Mouse (Mus musculus) midbrain, postnatal 0 days (tissue): ENCODE results near the gene Arl6ip4. TPM values are rescaled to one million over a fixed set of nuclear protein-coding genes. Genes with fewer than 3 reads are reported as not detected.

Experiments used
- ATAC-seq: fragments of 200-750 bp; cut with Nextera tagmentation; 2 replicates; pipeline ENCODE4 v1.8.0; 2017; ENCODE audit warnings: moderate number of reproducible peaks, mild to moderate bottlenecking, moderate TSS enrichment, moderate library complexity; ENCODE audit not compliant: low FRiP score
- DNase-seq: peaks from one replicate; pipeline ENCODE4 v3.0.0-alpha.2; 2015; ENCODE audit warnings: low spot score
- H3K27ac ChIP-seq: fragments of 300-500 bp; sonication (generic); 2 replicates; pipeline ENCODE4 v1.5.1; 2014; ENCODE audit warnings: low read depth, mild to moderate bottlenecking, low read length, mixed read lengths
- H3K27me3 ChIP-seq: fragments of 300-500 bp; sonication (generic); 2 replicates; pipeline ENCODE4 v1.6.1; 2014; ENCODE audit warnings: low read length, control low read depth, mixed read lengths; ENCODE audit not compliant: insufficient read depth
- H3K36me3 ChIP-seq: fragments of 300-500 bp; sonication (generic); 2 replicates; pipeline ENCODE4 v1.6.1; 2014; ENCODE audit warnings: low read length, control low read depth, mixed read lengths; ENCODE audit not compliant: insufficient read depth
- H3K4me1 ChIP-seq: fragments of 300-500 bp; sonication (generic); 2 replicates; pipeline ENCODE4 v1.6.1; 2014; ENCODE audit warnings: mild to moderate bottlenecking, control low read depth, antibody characterized with exemption, low read length, mixed read lengths; ENCODE audit not compliant: insufficient read depth
- H3K4me2 ChIP-seq: fragments of 300-500 bp; sonication (generic); 2 replicates; pipeline ENCODE4 v1.6.1; 2014; ENCODE audit warnings: low read depth, mild to moderate bottlenecking, low read length, mixed read lengths; ENCODE audit not compliant: poor library complexity, severe bottlenecking
- H3K4me3 ChIP-seq: fragments of 300-500 bp; sonication (generic); 2 replicates; pipeline ENCODE4 v1.5.1; 2014; ENCODE audit warnings: low read depth, mild to moderate bottlenecking, low read length, moderate library complexity
- H3K9ac ChIP-seq: fragments of 300-500 bp; sonication (generic); replicated peaks from 2 replicates; pipeline ENCODE4 v1.6.1; 2014; ENCODE audit warnings: mild to moderate bottlenecking, low read length, moderate library complexity, mixed read lengths; ENCODE audit not compliant: poor library complexity, severe bottlenecking
- H3K9me3 ChIP-seq: fragments of 300-500 bp; sonication (generic); 2 replicates; pipeline ENCODE4 v1.6.1; 2016; ENCODE audit warnings: low read length, control low read depth
- CTCF ChIP-seq: IDR thresholded peaks from 2 replicates; pipeline ENCODE4 v1.5.1; 2016; ENCODE audit warnings: antibody characterized with exemption, mild to moderate bottlenecking
- WGBS: fragments of 180-500 bp; shearing (Covaris S2); extraction: QIAGEN DNeasy Blood & Tissue Kit; methylation state at CpG from one replicate; pipeline ENCODE4 v1.1.7; 2014; 5-methylcytosine and 5-hydroxymethylcytosine counted together
- polyA plus RNA-seq: library from polyadenylated mRNA; unstranded; fragments of >200 nt; fragmentation: Nextera tagmentation; extraction: Ambion mirVana; gene quantifications from 2 replicates; pipeline ENCODE4 v1.2.1, GENCODE M21; 2015
- total RNA-seq: library from RNA; depleted of rRNA; stranded (reverse); fragments of >200 nt; gene quantifications from 2 replicates; pipeline ENCODE4 v1.2.3, GENCODE M21; 2014

Arl6ip4 gene
- total and polyA plus RNA-seq, 2 experiments from 2014 or later = 40.8 to 120 TPM

- peak within 1 kb of the TSS; percentile 54 for H3K9ac ChIP-seq
- no peaks in the 10 kb centered on the region for H3K9me3 ChIP-seq
- H3K4me3 ChIP-seq = peak within 1 kb of the TSS; percentile 86
- peak within 1 kb of the TSS; percentile 93 for H3K4me2 ChIP-seq
- H3K36me3 ChIP-seq = peaks cover 10% of the 10 kb centered on the region; the same call in 1 of the 2 replicates
- peak; percentile 75 for TF ChIP-seq CTCF
- no peaks in the 10 kb centered on the region for H3K27me3 ChIP-seq
- 2% methylated on average over 66 of the region's 66 CpGs for WGBS
- H3K4me1 ChIP-seq = peaks cover 13% of the 10 kb centered on the region
- H3K27ac ChIP-seq = peak within 1 kb of the TSS; percentile 81
- ATAC-seq = peak; percentile 97
- peak; percentile 98 for DNase-seq
These were observed 4.0 kb upstream of the Arl6ip4 start, which contains the start of gene Ogfod2 for GRCm38 (mm10) chr5:124111742-124112497. TSS of gene Ogfod2 (plus strand) at chr5:124112297.

GRCm38 (mm10) chr5:124112531-124112930 is 3.4 kb upstream of the Arl6ip4 start:
- under 1% methylated on average over 18 of the region's 18 CpGs for WGBS
- Histone ChIP-seq H3K4me1 (peaks cover 16% of the 10 kb centered on the region), H3K36me3 (peaks cover 11% of the 10 kb centered on the region), H3K27ac (peak overlapping the region; percentile 81), H3K9ac (peak overlapping the region; percentile 54), H3K27me3 (no peaks in the 10 kb centered on the region), H3K4me3 (peak overlapping the region; percentile 86), H3K9me3 (no peaks in the 10 kb centered on the region), H3K4me2 (peak overlapping the region; percentile 93)
- DNase-seq (peak; percentile 32), ATAC-seq (0 out of 2 replicates have a peak, but pooled peaks have one; percentile 1)
- TF ChIP-seq CTCF = no peak

GRCm38 (mm10) chr5:124113030-124113429 is 2.9 kb upstream of the Arl6ip4 start:
- peak overlapping the region; percentile 93 for H3K4me2 ChIP-seq
- peaks cover 16% of the 10 kb centered on the region for H3K4me1 ChIP-seq
- peak overlapping the region; percentile 86 for H3K4me3 ChIP-seq
- 0 out of 2 replicates have a peak overlapping the region, but pooled peaks have one; percentile 81 for H3K27ac ChIP-seq
- peaks cover 16% of the 10 kb centered on the region for H3K36me3 ChIP-seq
- ATAC-seq (no peak), DNase-seq (peak; percentile 57)
- no peaks in the 10 kb centered on the region for H3K27me3 ChIP-seq
- H3K9ac ChIP-seq = peak overlapping the region; percentile 54
- no peaks in the 10 kb centered on the region for H3K9me3 ChIP-seq
- 17% methylated on average over 14 of the region's 14 CpGs for WGBS
- peak; percentile 55 for TF ChIP-seq CTCF

- ATAC-seq = no peak
- H3K4me1 ChIP-seq = peaks cover 16% of the 10 kb centered on the region
- 93% methylated on average over 24 of the region's 24 CpGs for WGBS
These were observed 1.4 kb upstream of the Arl6ip4 start for GRCm38 (mm10) chr5:124114276-124115025.

GRCm38 (mm10) chr5:124115531-124115930 is 358 bp upstream of the Arl6ip4 start:
- Histone ChIP-seq H3K4me1 (peaks cover 16% of the 10 kb centered on the region), H3K27ac (peak overlapping the region; percentile 81; the same call in 1 of the 2 replicates), H3K36me3 (peaks cover 36% of the 10 kb centered on the region), H3K9me3 (no peaks in the 10 kb centered on the region), H3K9ac (no peak overlapping the region), H3K27me3 (no peaks in the 10 kb centered on the region), H3K4me3 (peak overlapping the region; percentile 82), H3K4me2 (peak overlapping the region; percentile 97)
- TF ChIP-seq CTCF = no peak
- DNase-seq (no peak), ATAC-seq (no peak)
- WGBS = 21% methylated on average over 7 of the region's 7 CpGs

More at GRCm38 (mm10) chr5:124114276-124115025, 1.4 kb upstream of the Arl6ip4 start:
- Histone ChIP-seq H3K9me3 (no peaks in the 10 kb centered on the region), H3K36me3 (peaks cover 25% of the 10 kb centered on the region), H3K4me3 (no peak overlapping the region), H3K9ac (no peak overlapping the region), H3K27ac (no peak overlapping the region), H3K27me3 (no peaks in the 10 kb centered on the region), H3K4me2 (no peak overlapping the region)
- no peak for DNase-seq
- TF ChIP-seq CTCF = no peak
